In genomic region chr4:36311431-36311830, GRCm38 (mm10) we compare ENCODE assay signal across 16 mouse cellular contexts.
"Had no signal": no experiment of that assay in that cellular context is flagged by ENCODE, and none has a peak within 500 bp of the region (broad histone marks: within the 10 kb centered on the region; RNA-seq: fewer than 3 reads in every experiment).

No protein-coding gene starts in this region.

- H3K9ac ChIP-seq: intestine, embryonic 15.5 days; liver, embryonic 15.5 days; lung, embryonic 14.5 days; neural tube, embryonic 12.5 days had no signal

- H3K4me2 ChIP-seq: intestine, embryonic 15.5 days; liver, embryonic 11.5 days; liver, embryonic 15.5 days; lung, embryonic 14.5 days; neural tube, embryonic 12.5 days had no signal

- H3K27ac ChIP-seq: intestine, embryonic 15.5 days; limb, embryonic 10.5 days; liver, embryonic 15.5 days; midbrain, embryonic 10.5 days; neural tube, embryonic 12.5 days had no signal

- H3K9me3 ChIP-seq: intestine, embryonic 15.5 days; limb, embryonic 10.5 days; liver, embryonic 15.5 days; midbrain, embryonic 10.5 days; neural tube, embryonic 12.5 days had no signal

- H3K36me3 ChIP-seq: intestine, embryonic 15.5 days; limb, embryonic 10.5 days; liver, embryonic 15.5 days; midbrain, embryonic 10.5 days; neural tube, embryonic 12.5 days had no signal

- H3K27me3 ChIP-seq: intestine, embryonic 15.5 days; liver, embryonic 15.5 days; neural tube, embryonic 12.5 days had no signal

- H3K4me3 ChIP-seq: intestine, embryonic 15.5 days; limb, embryonic 10.5 days; liver, embryonic 15.5 days; midbrain, embryonic 10.5 days; myocyte; neural tube, embryonic 12.5 days had no signal

- ATAC-seq: intestine, embryonic 15.5 days had no signal

- DNase-seq: kidney, adult 18-20 months; kidney, postnatal 10 days; kidney, postnatal 4 days; lung, embryonic 14.5 days; lung, postnatal 10 days; lung, postnatal 4 days; midbrain, embryonic 14.5 days; retina, postnatal 1 day; thymus, postnatal 36 days had no signal

- H3K4me1 ChIP-seq: intestine, embryonic 15.5 days; limb, embryonic 10.5 days; liver, embryonic 15.5 days; midbrain, embryonic 10.5 days; neural tube, embryonic 12.5 days had no signal
